Mouse (Mus musculus) gastrocnemius, adult 2 months (tissue): ENCODE data around the gene Eif4a1. TPM values are rescaled to one million over a fixed set of nuclear protein-coding genes. Genes with fewer than 3 reads are reported as not detected.
A peak's percentile ranks its signal among the peaks of the same experiment; 100 is the strongest.

Source experiments
- DNase-seq: peaks from one replicate; pipeline ENCODE4 v3.0.0; 2022
- H3K27ac ChIP-seq: fragments of 200-600 bp; 2 replicates; pipeline ENCODE4 v1.8.1; 2022; ENCODE audit warnings: mild to moderate bottlenecking
- H3K4me3 ChIP-seq: fragments of 200-600 bp; 2 replicates; pipeline ENCODE4 v1.8.1; 2022; ENCODE audit warnings: mild to moderate bottlenecking, moderate library complexity
- CTCF ChIP-seq: fragments of 200-600 bp; IDR thresholded peaks from 2 replicates; pipeline ENCODE4 v1.8.1; 2022; ENCODE audit warnings: antibody characterized with exemption, mild to moderate bottlenecking, moderate library complexity
- intact Hi-C: fragments of 180-260 bp; cut with DNase I; formaldehyde crosslinking; loops from one replicate; pipeline ENCODE4 v1.15.1; 2025
- total RNA-seq, 2 experiments: library from RNA; stranded (reverse); gene quantifications; 2 replicates each; pipeline ENCODE4 v1.2.3; 2021

Gene Eif4a1
- total RNA-seq, 2 experiments from 2014 or later: 98.0 to 98.5 TPM

- peak overlapping the region; percentile 99 for H3K27ac ChIP-seq
- DNase-seq: no peak
- no peak for TF ChIP-seq CTCF
- intact Hi-C loops: loop anchor here (1.0 to 5.0 kb wide), 4 partner anchors 33 to 195 kb away; partner anchors contain the start of genes Fgf11 and Tmem95
- H3K4me3 ChIP-seq: peak overlapping the region; percentile 93
Observed at GRCm38 (mm10) chr11:69682209-69682839, 10.1 kb upstream of the Eif4a1 start.

DNA sequence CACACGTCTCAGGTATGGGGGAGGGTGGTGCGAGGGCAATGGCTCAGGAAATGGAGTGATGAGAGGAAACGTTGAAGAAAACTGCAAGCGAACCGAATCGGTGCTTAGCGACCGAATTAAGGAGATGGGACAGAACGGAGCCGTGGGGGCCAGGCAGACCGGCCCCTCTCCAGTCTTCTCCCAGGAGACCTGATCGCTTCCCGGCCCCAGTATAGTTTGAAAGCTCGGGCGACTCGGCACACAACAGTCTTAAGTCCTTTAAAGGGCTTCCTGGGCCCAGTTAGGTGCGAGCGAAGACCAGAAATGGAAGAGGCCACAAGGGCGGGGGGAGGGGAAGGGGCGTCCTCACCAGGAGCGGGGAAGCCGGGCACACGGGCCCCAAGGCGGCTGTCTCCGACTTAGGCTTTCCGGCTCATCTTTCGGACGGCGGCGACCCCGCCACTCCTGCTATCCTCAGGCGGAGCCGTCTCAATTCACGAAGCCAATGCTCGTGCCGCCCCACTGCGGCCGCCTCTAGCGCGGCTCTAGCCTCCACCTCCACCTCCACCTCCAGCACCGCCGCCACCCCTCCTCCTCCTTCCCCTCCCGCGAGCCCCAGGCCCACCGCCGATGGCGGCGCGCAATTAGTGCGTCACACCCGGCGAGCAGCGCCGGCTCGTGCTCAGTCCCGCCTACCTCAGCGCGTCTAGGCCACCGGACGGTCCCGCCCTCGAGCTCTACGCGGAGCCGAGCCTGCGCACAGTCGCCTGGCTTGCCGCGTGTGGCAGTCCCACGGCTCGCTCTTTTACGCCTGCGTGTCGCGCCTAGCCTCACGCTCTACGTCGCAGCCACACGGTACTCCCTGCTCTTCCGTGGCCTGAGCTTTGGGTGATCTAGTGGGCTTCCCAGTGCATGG is 9.3 kb upstream of the Eif4a1 start, which contains the start of gene Senp3:
Gene Senp3 (minus strand): TSS at position 771 of the 895 bp plus-strand sequence.
- Histone ChIP-seq H3K4me3 (peak within 1 kb of the TSS; percentile 93), H3K27ac (peak within 1 kb of the TSS; percentile 99)
- DNase-seq: peak; percentile 99
- TF ChIP-seq CTCF: no peak
- intact Hi-C loops: loop anchor here (1.0 to 5.0 kb wide), 4 partner anchors 34 to 196 kb away; partner anchors contain the start of genes Fgf11 and Tmem95

- intact Hi-C loops: loop anchor here (5.0 kb wide), 2 partner anchors 122 to 197 kb away; partner anchors contain the start of genes Fgf11 and Tmem95
- no peak for DNase-seq
- no peak overlapping the region; the same call in 1 of the 2 replicates for H3K27ac ChIP-seq
- no peak for TF ChIP-seq CTCF
- peak overlapping the region; percentile 93 for H3K4me3 ChIP-seq
Observed at GRCm38 (mm10) chr11:69680136-69680855, 8.1 kb upstream of the Eif4a1 start.

GRCm38 (mm10) chr11:69679144-69679543 is 6.9 kb upstream of the Eif4a1 start:
- intact Hi-C loops: no loop called here
- no peak overlapping the region for H3K4me3 ChIP-seq
- TF ChIP-seq CTCF: no peak
- DNase-seq: no peak
- no peak overlapping the region for H3K27ac ChIP-seq

GRCm38 (mm10) chr11:69671726-69672124 is 498 bp downstream of the Eif4a1 start:
- intact Hi-C loops: no loop called here
- peak overlapping the region; percentile 97 for H3K27ac ChIP-seq
- DNase-seq: no peak

DNA sequence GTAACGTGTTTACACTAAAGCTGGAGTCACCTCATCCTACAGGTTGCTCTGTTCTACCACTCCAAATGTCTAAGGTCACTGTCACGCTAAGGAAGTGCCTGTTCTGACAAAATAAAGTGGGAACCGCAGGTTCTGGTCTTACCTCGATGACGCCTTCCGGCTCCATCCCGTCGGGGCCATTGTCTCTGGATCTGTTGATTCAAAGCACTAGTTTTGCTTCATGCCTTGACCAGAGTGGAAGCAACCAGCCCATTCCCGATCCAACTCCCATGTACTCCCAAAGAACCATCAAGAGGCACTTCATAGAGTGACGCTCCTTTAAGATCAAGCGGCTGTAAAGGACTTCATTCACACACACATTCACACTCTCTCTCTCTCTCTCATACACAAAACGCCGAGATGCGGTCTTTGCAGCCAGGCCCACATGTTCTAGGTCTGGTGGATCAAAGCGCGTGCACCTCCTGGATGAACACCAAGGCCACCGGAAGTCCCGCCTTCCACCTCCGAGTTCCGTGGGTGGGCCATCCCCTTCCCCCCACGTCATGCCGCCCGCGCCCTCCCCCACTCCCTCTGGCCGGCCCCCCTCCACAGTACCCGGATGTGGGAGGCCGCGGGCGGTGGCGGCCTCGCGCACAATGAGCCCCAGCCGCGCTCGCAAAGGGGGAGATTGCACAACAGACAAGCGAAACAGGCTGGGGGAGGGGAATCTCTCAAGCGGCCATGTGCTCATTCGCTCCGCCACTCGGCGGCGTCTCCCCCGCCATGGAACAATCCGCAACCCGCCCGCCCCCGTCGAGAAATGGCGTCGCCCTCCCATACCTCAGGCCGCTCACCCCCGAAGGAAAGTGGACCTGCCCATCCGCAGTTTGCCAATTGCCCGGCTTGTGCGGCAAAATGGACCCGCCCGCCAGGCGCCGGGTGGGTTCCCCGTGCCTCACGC is 1.2 kb downstream of the Eif4a1 start:
- intact Hi-C loops: no loop called here
- Histone ChIP-seq H3K27ac (peak overlapping the region; percentile 97), H3K4me3 (peak overlapping the region; percentile 100)
- TF ChIP-seq CTCF: no peak; the same call in 1 of the 2 replicates
- DNase-seq: peak; percentile 98

More at GRCm38 (mm10) chr11:69671726-69672124, 498 bp downstream of the Eif4a1 start:
- no peak; the same call in 1 of the 2 replicates for TF ChIP-seq CTCF
- peak overlapping the region; percentile 100 for H3K4me3 ChIP-seq

GRCm38 (mm10) chr11:69666665-69667005 is 5.6 kb downstream of the Eif4a1 start:
- no peak for DNase-seq
- TF ChIP-seq CTCF: no peak
- H3K27ac ChIP-seq: no peak overlapping the region
- H3K4me3 ChIP-seq: no peak overlapping the region
- intact Hi-C loops: loop anchor here (10.0 kb wide), 1 partner anchor 328 kb away; the partner anchor contains the start of genes Gabarap and Phf23

DNA sequence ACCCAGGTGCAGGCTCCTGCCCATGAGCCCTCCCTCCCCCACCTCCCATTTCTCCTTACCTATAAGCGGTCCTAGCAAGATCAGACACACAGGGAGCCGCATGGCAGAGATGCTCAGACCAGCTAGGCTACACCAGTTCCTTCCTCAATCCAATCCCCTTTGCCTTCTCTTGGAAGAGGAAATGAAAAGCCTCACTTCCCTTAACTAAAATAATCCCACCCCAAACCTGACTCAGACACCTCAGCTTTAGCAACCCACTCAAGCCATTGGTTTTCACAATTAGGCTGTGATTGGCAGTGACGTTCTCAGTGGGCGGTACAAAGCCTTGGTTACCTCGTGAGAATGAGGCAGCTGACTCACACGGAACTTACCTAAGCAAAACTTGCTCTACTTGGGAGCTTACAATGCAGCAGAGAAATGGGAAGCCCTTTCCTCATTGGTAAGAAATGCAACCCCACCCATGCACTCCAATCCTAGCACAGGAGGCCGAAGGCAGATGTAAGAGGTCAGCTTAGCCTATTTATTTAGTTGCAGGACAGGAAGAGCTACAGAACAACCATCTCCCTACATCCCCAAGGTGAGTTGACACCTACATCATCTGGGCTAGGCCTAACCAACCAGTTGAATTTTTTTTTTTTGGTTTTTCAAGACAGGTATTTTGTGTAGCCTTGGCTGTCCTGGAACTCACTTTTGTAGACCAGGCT is 6.1 kb downstream of the Eif4a1 start, which contains the start of gene Cd68:
Gene Cd68 (minus strand): TSS at position 193 of the 704 bp plus-strand sequence.
- no peak for TF ChIP-seq CTCF
- peak within 1 kb of the TSS; percentile 41 for H3K4me3 ChIP-seq
- DNase-seq: peak; percentile 61
- H3K27ac ChIP-seq: peak within 1 kb of the TSS; percentile 16; the same call in 1 of the 2 replicates
- intact Hi-C loops: loop anchor here (10.0 kb wide), 1 partner anchor 329 kb away; the partner anchor contains the start of genes Gabarap and Phf23

- peak overlapping the region; percentile 41 for H3K4me3 ChIP-seq
- intact Hi-C loops: loop anchor here (10.0 kb wide), 1 partner anchor 329 kb away; the partner anchor contains the start of genes Gabarap and Phf23
- DNase-seq: no peak
- TF ChIP-seq CTCF: no peak
- H3K27ac ChIP-seq: peak overlapping the region; percentile 16; the same call in 1 of the 2 replicates
Observed at GRCm38 (mm10) chr11:69665457-69665960, 6.7 kb downstream of the Eif4a1 start.

DNA sequence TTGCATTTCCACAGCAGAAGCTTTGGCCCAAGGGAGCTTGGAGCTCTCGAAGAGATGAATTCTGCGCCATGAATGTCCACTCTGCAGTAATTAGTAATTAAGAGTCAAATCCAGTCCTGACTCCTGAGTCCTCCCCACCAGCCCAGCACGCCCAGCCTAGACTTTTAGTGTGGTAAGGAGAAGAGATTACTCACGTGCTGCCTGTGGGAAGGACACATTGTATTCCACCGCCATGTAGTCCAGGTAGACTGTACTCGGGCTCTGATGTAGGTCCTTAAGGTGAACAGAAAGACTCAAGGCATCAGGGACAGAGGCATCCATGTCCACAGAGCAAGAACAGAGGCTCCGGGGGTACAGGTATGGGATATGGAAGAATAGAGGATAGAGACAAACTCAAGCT is 7.4 kb downstream of the Eif4a1 start:
- intact Hi-C loops: loop anchor here (10.0 kb wide), 1 partner anchor 330 kb away; the partner anchor contains the start of genes Gabarap and Phf23
- TF ChIP-seq CTCF: no peak
- DNase-seq: no peak
- Histone ChIP-seq H3K4me3 (0 out of 2 replicates have a peak overlapping the region, but pooled peaks have one; percentile 41), H3K27ac (peak overlapping the region; percentile 97)
